Mouse (Mus musculus): ENCODE data around the gene Cnot3. TPM values are rescaled to one million over a fixed set of nuclear protein-coding genes. Genes with fewer than 3 reads are reported as not detected.

Cnot3 gene
- polyA plus RNA-seq, 1 experiment from 2014 or later, result 38.9 TPM

DNA sequence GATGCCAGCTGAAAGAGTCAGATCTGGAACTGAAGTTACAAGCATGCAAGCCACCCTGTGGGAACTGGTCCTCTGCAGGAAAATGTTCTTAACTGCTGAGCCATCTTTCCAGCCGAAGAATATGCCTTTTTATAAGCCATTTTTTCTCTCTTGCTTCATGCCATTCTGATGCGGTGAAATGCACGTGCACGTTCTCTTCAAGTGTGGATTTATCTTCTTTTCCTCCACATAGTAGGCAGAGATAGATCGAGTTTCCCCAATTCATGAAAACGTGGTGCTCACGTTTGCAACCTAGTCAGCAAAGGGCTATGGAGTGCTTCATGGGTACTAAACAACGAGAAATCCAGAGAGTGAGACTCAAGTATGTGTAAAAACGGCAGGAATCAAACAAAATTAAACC lies 1.2 kb upstream of the Cnot3 start:
- Histone ChIP-seq H3K27me3 (ENCODE audit: control insufficient read depth, insufficient read depth, low read depth, low read length) (no peaks in the 10 kb centered on the region), H3K9ac (ENCODE audit: low read depth, low read length) (peak overlapping the region; percentile 39; the same call in 1 of the 2 replicates), H3K27ac (ENCODE audit: low read length) (no peak overlapping the region; the same call in 1 of the 2 replicates), H3K4me3 (ENCODE audit: low read depth, low read length) (peak overlapping the region; percentile 43), H3K4me1 (ENCODE audit: control insufficient read depth, insufficient read depth, low read length) (peaks cover 33% of the 10 kb centered on the region), H3K4me2 (ENCODE audit: low read length) (peak overlapping the region; percentile 70), H3K9me3 (replicated peaks; ENCODE audit: control insufficient read depth, low read length, poor library complexity, severe bottlenecking) (no peaks in the 10 kb centered on the region), H3K36me3 (ENCODE audit: control insufficient read depth, insufficient read depth, low read length) (peaks cover 12% of the 10 kb centered on the region)
- 25% methylated on average over 9 of the region's 9 CpGs for WGBS
- ATAC-seq, result no peak

- ATAC-seq, result peak; percentile 0; the same call in 1 of the 2 replicates
- 1% methylated on average over 11 of the region's 11 CpGs for WGBS
- H3K9ac ChIP-seq (ENCODE audit: low read depth, low read length), result peak overlapping the region; percentile 39
These were observed 758 bp upstream of the Cnot3 start for GRCm38 (mm10) chr7:3644348-3644671.

GRCm38 (mm10) chr7:3645488-3646025 lies 489 bp downstream of the Cnot3 start:
- Histone ChIP-seq H3K36me3 (ENCODE audit: control insufficient read depth, insufficient read depth, low read length) (peaks cover 5% of the 10 kb centered on the region), H3K27ac (ENCODE audit: low read length) (peak overlapping the region; percentile 94), H3K27me3 (ENCODE audit: control insufficient read depth, insufficient read depth, low read depth, low read length) (no peaks in the 10 kb centered on the region), H3K4me1 (ENCODE audit: control insufficient read depth, insufficient read depth, low read length) (peaks cover 37% of the 10 kb centered on the region), H3K9me3 (replicated peaks; ENCODE audit: control insufficient read depth, low read length, poor library complexity, severe bottlenecking) (no peaks in the 10 kb centered on the region), H3K4me2 (ENCODE audit: low read length) (peak overlapping the region; percentile 76), H3K4me3 (ENCODE audit: low read depth, low read length) (peak overlapping the region; percentile 95), H3K9ac (ENCODE audit: low read depth, low read length) (peak overlapping the region; percentile 96)
- WGBS, result 0% methylated on average over 53 of the region's 58 CpGs
- peak; percentile 6 for ATAC-seq

More at GRCm38 (mm10) chr7:3644348-3644671, 758 bp upstream of the Cnot3 start:
- Histone ChIP-seq H3K4me3 (ENCODE audit: low read depth, low read length) (peak overlapping the region; percentile 43), H3K27me3 (ENCODE audit: control insufficient read depth, insufficient read depth, low read depth, low read length) (no peaks in the 10 kb centered on the region), H3K4me1 (ENCODE audit: control insufficient read depth, insufficient read depth, low read length) (peaks cover 37% of the 10 kb centered on the region), H3K9me3 (replicated peaks; ENCODE audit: control insufficient read depth, low read length, poor library complexity, severe bottlenecking) (no peaks in the 10 kb centered on the region), H3K36me3 (ENCODE audit: control insufficient read depth, insufficient read depth, low read length) (peaks cover 11% of the 10 kb centered on the region), H3K27ac (ENCODE audit: low read length) (peak overlapping the region; percentile 64), H3K4me2 (ENCODE audit: low read length) (peak overlapping the region; percentile 70)

- Histone ChIP-seq H3K4me2 (ENCODE audit: low read length) (peak overlapping the region; percentile 76), H3K27me3 (ENCODE audit: control insufficient read depth, insufficient read depth, low read depth, low read length) (no peaks in the 10 kb centered on the region), H3K9me3 (replicated peaks; ENCODE audit: control insufficient read depth, low read length, poor library complexity, severe bottlenecking) (no peaks in the 10 kb centered on the region), H3K27ac (ENCODE audit: low read length) (peak overlapping the region; percentile 94; the same call in 1 of the 2 replicates), H3K36me3 (ENCODE audit: control insufficient read depth, insufficient read depth, low read length) (peaks cover 6% of the 10 kb centered on the region), H3K9ac (ENCODE audit: low read depth, low read length) (peak overlapping the region; percentile 96), H3K4me1 (ENCODE audit: control insufficient read depth, insufficient read depth, low read length) (peaks cover 37% of the 10 kb centered on the region), H3K4me3 (ENCODE audit: low read depth, low read length) (peak overlapping the region; percentile 95)
- 27% methylated on average over 9 of the region's 9 CpGs for WGBS
- ATAC-seq, result no peak
These were observed 1.1 kb downstream of the Cnot3 start for GRCm38 (mm10) chr7:3646188-3646587.

DNA sequence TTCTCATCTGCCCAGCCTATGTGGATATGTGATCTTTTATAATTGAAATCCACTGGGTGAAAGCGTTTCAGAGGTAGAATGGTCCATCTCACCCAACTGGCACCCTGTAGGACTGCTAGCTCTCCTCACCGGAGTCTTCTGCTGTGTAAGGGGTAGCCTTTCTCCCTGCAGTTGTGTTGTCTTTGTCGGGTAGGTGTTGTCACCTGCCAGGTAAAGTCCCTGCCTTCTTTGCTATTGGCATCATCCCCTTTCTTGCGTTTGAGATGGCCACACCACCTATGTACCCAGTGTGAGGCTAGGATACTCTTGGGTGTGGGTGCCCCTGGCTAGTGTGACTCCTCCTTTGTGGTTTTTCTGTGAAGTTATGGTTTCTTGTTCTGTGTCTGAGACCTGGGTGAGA lies 1.6 kb downstream of the Cnot3 start:
- peak overlapping the region; percentile 95 for H3K4me3 ChIP-seq (ENCODE audit: low read depth, low read length)
- no peaks in the 10 kb centered on the region for H3K27me3 ChIP-seq (ENCODE audit: control insufficient read depth, insufficient read depth, low read depth, low read length)
- H3K4me1 ChIP-seq (ENCODE audit: control insufficient read depth, insufficient read depth, low read length), result peaks cover 37% of the 10 kb centered on the region
- ATAC-seq, result no peak
- no peaks in the 10 kb centered on the region for H3K9me3 ChIP-seq (replicated peaks; ENCODE audit: control insufficient read depth, low read length, poor library complexity, severe bottlenecking)
- H3K36me3 ChIP-seq (ENCODE audit: control insufficient read depth, insufficient read depth, low read length), result peaks cover 11% of the 10 kb centered on the region
- peak overlapping the region; percentile 76 for H3K4me2 ChIP-seq (ENCODE audit: low read length)
- no peak overlapping the region for H3K27ac ChIP-seq (ENCODE audit: low read length)
- WGBS, result 69% methylated on average over 4 of the region's 4 CpGs
- peak overlapping the region; percentile 96 for H3K9ac ChIP-seq (ENCODE audit: low read depth, low read length)

DNA sequence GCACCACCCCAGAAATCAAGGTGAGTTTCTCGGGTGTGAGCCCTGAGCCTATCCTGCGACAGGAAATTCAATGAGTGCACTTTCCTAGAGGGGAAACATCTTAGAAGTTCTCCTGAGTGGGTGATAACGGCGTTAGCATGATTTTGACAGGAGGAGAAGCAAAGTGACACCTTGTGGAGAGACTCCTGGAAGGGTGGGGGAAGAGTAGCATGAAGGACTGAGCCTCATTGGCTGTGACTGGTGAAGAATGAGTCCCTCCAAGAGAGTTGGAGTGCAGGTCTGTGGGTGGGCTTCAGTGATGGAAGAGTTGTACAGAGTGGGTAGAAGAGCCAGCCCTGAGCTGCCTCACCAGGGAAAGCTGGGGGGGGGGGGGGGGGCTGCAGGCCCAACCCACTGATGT lies 11.9 kb downstream of the Cnot3 start:
- no peak overlapping the region for H3K27ac ChIP-seq (ENCODE audit: low read length)
- H3K27me3 ChIP-seq (ENCODE audit: control insufficient read depth, insufficient read depth, low read depth, low read length), result no peaks in the 10 kb centered on the region
- no peak overlapping the region for H3K4me2 ChIP-seq (ENCODE audit: low read length)
- no peaks in the 10 kb centered on the region for H3K4me1 ChIP-seq (ENCODE audit: control insufficient read depth, insufficient read depth, low read length)
- WGBS, result 90% methylated on average over 4 of the region's 4 CpGs
- ATAC-seq, result no peak
- no peak overlapping the region for H3K9ac ChIP-seq (ENCODE audit: low read depth, low read length)
- H3K4me3 ChIP-seq (ENCODE audit: low read depth, low read length), result no peak overlapping the region
- H3K36me3 ChIP-seq (ENCODE audit: control insufficient read depth, insufficient read depth, low read length), result peaks cover 52% of the 10 kb centered on the region
- no peaks in the 10 kb centered on the region for H3K9me3 ChIP-seq (replicated peaks; ENCODE audit: control insufficient read depth, low read length, poor library complexity, severe bottlenecking)

- Histone ChIP-seq H3K9me3 (replicated peaks; ENCODE audit: control insufficient read depth, low read length, poor library complexity, severe bottlenecking) (no peaks in the 10 kb centered on the region), H3K4me1 (ENCODE audit: control insufficient read depth, insufficient read depth, low read length) (peaks cover 1% of the 10 kb centered on the region; the same call in 1 of the 2 replicates), H3K4me3 (ENCODE audit: low read depth, low read length) (no peak overlapping the region), H3K9ac (ENCODE audit: low read depth, low read length) (no peak overlapping the region), H3K4me2 (ENCODE audit: low read length) (no peak overlapping the region), H3K36me3 (ENCODE audit: control insufficient read depth, insufficient read depth, low read length) (peaks cover 46% of the 10 kb centered on the region), H3K27ac (ENCODE audit: low read length) (no peak overlapping the region), H3K27me3 (ENCODE audit: control insufficient read depth, insufficient read depth, low read depth, low read length) (no peaks in the 10 kb centered on the region)
- ATAC-seq, result no peak
- WGBS, result 96% methylated on average over 14 of the region's 14 CpGs
These were observed 13.5 kb downstream of the Cnot3 start for GRCm38 (mm10) chr7:3658578-3658977.

- 33% methylated on average over 15 of the region's 15 CpGs for WGBS
- Histone ChIP-seq H3K4me1 (ENCODE audit: control insufficient read depth, insufficient read depth, low read length) (peaks cover 21% of the 10 kb centered on the region), H3K4me3 (ENCODE audit: low read depth, low read length) (peak overlapping the region; percentile 79), H3K27me3 (ENCODE audit: control insufficient read depth, insufficient read depth, low read depth, low read length) (no peaks in the 10 kb centered on the region), H3K27ac (ENCODE audit: low read length) (peak overlapping the region; percentile 80), H3K9ac (ENCODE audit: low read depth, low read length) (peak overlapping the region; percentile 78), H3K4me2 (ENCODE audit: low read length) (peak overlapping the region; percentile 93), H3K36me3 (ENCODE audit: control insufficient read depth, insufficient read depth, low read length) (peaks cover 14% of the 10 kb centered on the region), H3K9me3 (replicated peaks; ENCODE audit: control insufficient read depth, low read length, poor library complexity, severe bottlenecking) (no peaks in the 10 kb centered on the region)
- peak; percentile 23 for ATAC-seq
These were observed 19.6 kb downstream of the Cnot3 start for GRCm38 (mm10) chr7:3664524-3665214.
